Mouse (Mus musculus) myocyte (in vitro differentiated cells): ENCODE measurements around the gene Phlpp2.

Experiments
- CEBPB ChIP-seq: IDR thresholded peaks from 2 replicates; pipeline ENCODE4 v1.6.1; 2011; ENCODE audit warnings: mild to moderate bottlenecking, moderate library complexity; ENCODE audit not compliant: poor library complexity, insufficient read depth, severe bottlenecking
- E2F4 ChIP-seq: IDR thresholded peaks from one replicate; pipeline ENCODE4 v1.6.1; 2011; ENCODE audit warnings: mild to moderate bottlenecking, control low read depth, moderate library complexity; ENCODE audit not compliant: insufficient read depth
- MAX ChIP-seq: IDR thresholded peaks from one replicate; pipeline ENCODE4 v1.6.1; 2011; ENCODE audit warnings: low read depth, mild to moderate bottlenecking, control low read depth
- MYOD1 ChIP-seq, 3 experiments: IDR thresholded peaks; one replicate each; pipeline ENCODE4 v1.6.1; 2011; ENCODE audit warnings: control low read depth in 2 of 3, low read depth in 2 of 3, mild to moderate bottlenecking in 2 of 3, moderate library complexity in 1 of 3; ENCODE audit not compliant: insufficient read length in 2 of 3, control insufficient read depth in 1 of 3
- MYOG ChIP-seq, 3 experiments: IDR thresholded peaks; one replicate each; pipeline ENCODE4 v1.6.1; 2011; ENCODE audit warnings: control low read depth in 2 of 3, low read depth in 2 of 3, mild to moderate bottlenecking in 2 of 3; ENCODE audit not compliant: insufficient read length in 2 of 3, control insufficient read depth in 1 of 3, insufficient read depth in 1 of 3
- POLR2A ChIP-seq: IDR thresholded peaks from one replicate; pipeline ENCODE4 v1.6.1; 2011; ENCODE audit warnings: low read depth, mild to moderate bottlenecking, control low read depth, moderate library complexity; ENCODE audit not compliant: insufficient read length
- POLR2AphosphoS2 ChIP-seq: IDR thresholded peaks from one replicate; pipeline ENCODE4 v1.6.1; 2011; ENCODE audit warnings: low read depth, control low read depth; ENCODE audit not compliant: insufficient read length
- REST ChIP-seq: IDR thresholded peaks from one replicate; pipeline ENCODE4 v1.6.1; 2011; ENCODE audit warnings: mild to moderate bottlenecking, control low read depth, moderate library complexity; ENCODE audit not compliant: insufficient read depth, insufficient read length
- SRF ChIP-seq: IDR thresholded peaks from one replicate; pipeline ENCODE4 v1.6.1; 2011; ENCODE audit warnings: low read depth; ENCODE audit not compliant: control insufficient read depth, insufficient read length
- TCF12 ChIP-seq: IDR thresholded peaks from one replicate; pipeline ENCODE4 v1.6.1; 2011; ENCODE audit warnings: mild to moderate bottlenecking, control low read depth; ENCODE audit not compliant: poor library complexity, insufficient read depth, severe bottlenecking
- TCF3 ChIP-seq: IDR thresholded peaks from one replicate; pipeline ENCODE4 v1.6.1; 2011; ENCODE audit warnings: low read depth, control low read depth; ENCODE audit not compliant: insufficient read length
- USF1 ChIP-seq: IDR thresholded peaks from one replicate; pipeline ENCODE4 v1.6.1; 2011; ENCODE audit warnings: low read depth, mild to moderate bottlenecking, control low read depth, moderate library complexity

DNA sequence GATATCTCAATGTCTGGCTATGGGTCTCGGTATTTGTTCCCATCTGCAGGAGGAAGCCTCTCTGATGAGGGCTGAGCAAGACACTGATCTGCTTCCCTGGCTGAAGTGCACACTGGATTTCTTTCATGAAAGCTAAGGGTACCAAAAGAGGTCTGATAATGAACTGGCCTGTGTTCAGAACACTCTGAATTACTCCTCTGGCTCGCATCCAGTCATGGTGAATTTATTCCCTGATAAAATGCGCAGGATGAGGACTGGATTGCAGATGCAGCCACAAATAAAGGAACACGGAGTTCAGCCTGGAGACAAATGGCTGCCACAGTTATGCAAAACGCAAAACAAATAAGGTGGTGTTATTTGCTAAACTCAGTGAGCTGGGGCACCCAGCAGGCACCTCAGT is 115.6 kb downstream of the Phlpp2 start:
- TF ChIP-seq POLR2A (no peak), TCF3 (no peak), TCF12 (no peak), USF1 (no peak), MYOG (IDR thresholded peaks at IDR 0.05; ENCODE audit: control insufficient read depth in 1 of 3, insufficient read depth in 1 of 3, insufficient read length in 2 of 3, low read depth in 2 of 3) (no peak), POLR2AphosphoS2 (no peak), E2F4 (no peak), MYOD1 (IDR thresholded peaks at IDR 0.05; ENCODE audit: control insufficient read depth in 1 of 3, insufficient read length in 2 of 3, low read depth in 2 of 3) (no peak), MAX (no peak), SRF (no peak), CEBPB (no peak), REST (no peak)
